Mouse (Mus musculus): ENCODE results near the gene Narfl. TPM values are rescaled to one million over a fixed set of nuclear protein-coding genes. Genes with fewer than 3 reads are reported as not detected.
A peak's percentile ranks its signal among the peaks of the same experiment; 100 is the strongest.

Narfl gene
- total and polyA plus RNA-seq, 3 experiments, result 30.6 to 34.3 TPM; not detected in 1

DNA sequence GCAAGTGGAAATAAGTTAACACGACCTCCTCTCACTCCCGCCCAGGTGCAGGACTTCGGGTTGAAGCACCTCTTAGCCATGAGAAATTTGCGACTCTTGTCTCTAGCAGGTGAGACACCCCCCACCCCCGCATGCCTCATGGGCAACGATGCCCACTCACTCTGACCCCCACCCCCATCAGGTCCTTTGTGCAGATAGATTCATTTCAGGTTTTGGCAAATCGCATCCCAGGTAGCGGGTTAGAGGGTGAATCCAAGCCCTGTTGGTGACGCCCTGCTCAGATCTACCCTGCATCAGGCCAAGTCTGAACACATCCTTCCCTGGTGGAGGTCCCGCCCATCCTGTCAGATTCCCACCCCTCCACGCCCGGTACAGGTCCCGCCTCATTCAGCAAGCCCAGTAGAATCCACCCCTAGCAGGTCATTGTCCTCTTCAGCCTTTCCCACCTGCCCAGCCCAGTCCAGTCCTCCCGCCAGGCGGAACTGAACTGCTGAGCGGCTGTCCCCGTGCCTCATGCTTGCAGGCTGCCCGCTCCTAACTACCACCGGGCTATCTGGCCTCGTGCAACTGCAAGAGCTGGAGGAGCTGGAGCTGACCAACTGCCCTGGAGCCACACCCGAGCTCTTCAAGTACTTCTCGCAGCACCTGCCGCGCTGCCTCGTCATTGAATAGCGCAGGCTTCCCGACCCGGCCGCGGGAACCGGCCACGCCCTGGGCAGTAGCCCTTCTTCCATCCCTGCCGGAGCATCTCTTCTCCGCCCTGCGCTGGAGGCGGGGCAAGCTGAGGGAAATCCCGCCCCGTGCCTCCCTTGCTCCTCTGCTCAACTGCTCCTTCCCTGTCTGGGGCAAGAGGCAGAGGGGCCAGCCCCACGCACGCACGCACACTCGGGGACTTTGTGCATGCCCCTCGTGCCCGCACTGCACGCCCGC is 45.5 kb downstream of the Narfl start:
- Histone ChIP-seq H3K9ac (ENCODE audit: control insufficient read depth, low read depth, low read length, poor library complexity, severe bottlenecking) (no peak overlapping the region), H3K4me1 (ENCODE audit: control insufficient read depth in 1 of 2, insufficient read depth in 2 of 2, low read length in 2 of 2) (peaks cover 0 to 4% of the 10 kb centered on the region in 2 experiments; a peak in 1 of 4 replicates), H3K79me2 (ENCODE audit: control insufficient read depth, insufficient read depth, low read length, poor library complexity) (peaks cover 6% of the 10 kb centered on the region), H3K4me3 (ENCODE audit: control insufficient read depth in 1 of 2, insufficient read depth in 1 of 2, low read depth in 2 of 2, low read length in 2 of 2) (no peak overlapping the region), H3K36me3 (ENCODE audit: control insufficient read depth in 1 of 2, insufficient read depth in 2 of 2, low read length in 2 of 2) (peaks cover 0 to 4% of the 10 kb centered on the region in 2 experiments; a peak in 1 of 4 replicates), H3K27me3 (ENCODE audit: control insufficient read depth in 1 of 2, insufficient read depth in 2 of 2, low read length in 2 of 2) (peaks cover 0 to 2% of the 10 kb centered on the region in 2 experiments; a peak in 2 of 4 replicates), H3K9me3 (replicated peaks; ENCODE audit: insufficient read depth, low read length) (no peaks in the 10 kb centered on the region), H3K27ac (ENCODE audit: control insufficient read depth, low read depth, low read length) (no peak overlapping the region)
- no peak for TF ChIP-seq MAZ (IDR thresholded peaks at IDR 0.05; ENCODE audit: low read depth, low read length)
- no peak for TF ChIP-seq RAD21 (IDR thresholded peaks at IDR 0.05; ENCODE audit: low read depth, low read length)
- TF ChIP-seq JUND (IDR thresholded peaks at IDR 0.05; ENCODE audit: low read depth, low read length), result no peak
- TF ChIP-seq USF1 (IDR thresholded peaks at IDR 0.05; ENCODE audit: low read depth, low read length), result no peak
- TF ChIP-seq POLR2AphosphoS2 (IDR thresholded peaks at IDR 0.05; ENCODE audit: low read length), result no peak
- no peak for TF ChIP-seq MYB (IDR thresholded peaks at IDR 0.05; ENCODE audit: low read depth, low read length)
- no peak for DNase-seq (ENCODE audit: low read depth, low spot score)

DNA sequence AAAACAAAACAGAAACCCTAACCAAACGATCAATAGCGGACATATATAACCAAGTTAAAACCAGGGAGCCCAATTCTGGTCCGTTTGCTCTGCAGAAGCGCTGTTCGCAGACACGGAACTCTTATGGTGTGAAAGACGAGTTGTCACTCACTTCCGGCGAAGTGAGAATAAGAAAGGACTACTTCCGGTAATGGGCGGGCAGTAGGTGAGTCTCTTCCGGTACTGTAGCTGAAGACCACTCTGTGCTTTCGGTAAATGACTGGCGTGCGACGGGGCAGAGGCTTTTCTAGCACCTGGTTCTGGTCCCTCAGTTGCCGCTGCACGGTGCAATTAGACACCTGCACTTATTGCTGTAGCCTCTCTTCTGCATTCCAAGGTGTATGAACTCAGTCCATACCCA is 49.9 kb downstream of the Narfl start, which contains the start of gene Wdr24:
TSS of gene Wdr24 (plus strand) at position 176 of the 400 bp plus-strand sequence.
- Histone ChIP-seq H3K27ac (ENCODE audit: control insufficient read depth, low read depth, low read length) (peak within 1 kb of the TSS; percentile 50), H3K4me3 (ENCODE audit: control insufficient read depth in 1 of 2, insufficient read depth in 1 of 2, low read depth in 2 of 2, low read length in 2 of 2) (peak within 1 kb of the TSS; percentile 73 to 89), H3K79me2 (ENCODE audit: control insufficient read depth, insufficient read depth, low read length, poor library complexity) (peaks cover 26% of the 10 kb centered on the region), H3K36me3 (ENCODE audit: control insufficient read depth in 1 of 2, insufficient read depth in 2 of 2, low read length in 2 of 2) (peaks cover 0 to 6% of the 10 kb centered on the region in 2 experiments; a peak in 2 of 4 replicates), H3K4me1 (ENCODE audit: control insufficient read depth in 1 of 2, insufficient read depth in 2 of 2, low read length in 2 of 2) (peaks cover 0 to 18% of the 10 kb centered on the region in 2 experiments; a peak in 2 of 4 replicates), H3K27me3 (ENCODE audit: control insufficient read depth in 1 of 2, insufficient read depth in 2 of 2, low read length in 2 of 2) (no peaks in the 10 kb centered on the region; a peak in 1 of 4 replicates), H3K9me3 (replicated peaks; ENCODE audit: insufficient read depth, low read length) (no peaks in the 10 kb centered on the region), H3K9ac (ENCODE audit: control insufficient read depth, low read depth, low read length, poor library complexity, severe bottlenecking) (peak within 1 kb of the TSS; percentile 72)
- TF ChIP-seq SIN3A (IDR thresholded peaks at IDR 0.05; ENCODE audit: low read length) (peak; percentile 89), TCF12 (IDR thresholded peaks at IDR 0.05; ENCODE audit: low read depth, low read length) (peak; percentile 83), ELF1 (IDR thresholded peaks at IDR 0.05; ENCODE audit: low read depth, low read length) (peak; percentile 88), POLR2A (IDR thresholded peaks at IDR 0.05; ENCODE audit: control insufficient read depth in 1 of 2, insufficient read depth in 1 of 2, low read depth in 1 of 2, low read length in 2 of 2, poor library complexity in 1 of 2) (peak in 1 of 2 experiments; percentile 93; a peak in 2 of 4 replicates), MYC (IDR thresholded peaks at IDR 0.05; ENCODE audit: low read depth, low read length) (peak; percentile 77), BHLHE40 (IDR thresholded peaks at IDR 0.05; ENCODE audit: borderline replicate concordance, low read depth, low read length) (no peak), POLR2AphosphoS2 (IDR thresholded peaks at IDR 0.05; ENCODE audit: low read length) (peak; percentile 76), ZMIZ1 (IDR thresholded peaks at IDR 0.05; ENCODE audit: low read depth, low read length) (peak; percentile 68; the same call in 1 of the 2 replicates), NELFE (IDR thresholded peaks at IDR 0.05; ENCODE audit: low read depth, low read length) (peak; percentile 85), ZC3H11A (IDR thresholded peaks at IDR 0.05; ENCODE audit: low read depth, low read length) (no peak), KAT2A (conservative IDR thresholded peaks at IDR 0.05; ENCODE audit: low read depth, low read length) (peak; percentile 75), NRF1 (IDR thresholded peaks at IDR 0.05; ENCODE audit: insufficient read depth, low read depth, low read length, poor library complexity, severe bottlenecking) (no peak), USF2 (IDR thresholded peaks at IDR 0.05; ENCODE audit: borderline replicate concordance in 1 of 2, insufficient read depth in 1 of 2, low read depth in 1 of 2, low read length in 2 of 2) (no peak), POLR2AphosphoS5 (IDR thresholded peaks at IDR 0.05; ENCODE audit: borderline replicate concordance, low read depth, low read length) (no peak), SMC3 (IDR thresholded peaks at IDR 0.05; ENCODE audit: low read depth, low read length) (no peak), ZNF384 (IDR thresholded peaks at IDR 0.05; ENCODE audit: low read depth, low read length) (no peak), MEF2A (IDR thresholded peaks at IDR 0.05; ENCODE audit: extremely low read depth, insufficient replicate concordance, low read depth, low read length, poor library complexity, severe bottlenecking) (no peak), MAX (IDR thresholded peaks at IDR 0.05; ENCODE audit: low read length) (no peak; the same call in 1 of the 2 replicates), GABPA (IDR thresholded peaks at IDR 0.05; ENCODE audit: low read depth, low read length) (no peak), HCFC1 (IDR thresholded peaks at IDR 0.05; ENCODE audit: low read depth, low read length) (peak; percentile 96), E2F4 (IDR thresholded peaks at IDR 0.05; ENCODE audit: borderline replicate concordance, low read depth, low read length) (no peak), MAZ (IDR thresholded peaks at IDR 0.05; ENCODE audit: low read depth, low read length) (peak; percentile 27; the same call in 1 of the 2 replicates), TBP (IDR thresholded peaks at IDR 0.05; ENCODE audit: low read depth, low read length) (peak; percentile 97)
- peak; percentile 96 for DNase-seq (ENCODE audit: low read depth, low spot score)
